Mouse (Mus musculus): Measurements from ENCODE around the gene Ackr4. TPM values are rescaled to one million over a fixed set of nuclear protein-coding genes. Genes with fewer than 3 reads are reported as not detected.

The Ackr4 gene
- polyA plus RNA-seq, 1 experiment from 2014 or later: 3.2 TPM

- peaks cover 12% of the 10 kb centered on the region for H3K4me1 ChIP-seq (ENCODE audit: control insufficient read depth, insufficient read depth, low read length)
- peak overlapping the region; percentile 40; the same call in 1 of the 2 replicates for H3K27ac ChIP-seq (replicated peaks; ENCODE audit: low read depth, low read length)
- H3K9me3 ChIP-seq (ENCODE audit: control insufficient read depth, low read length): no peaks in the 10 kb centered on the region
- H3K4me3 ChIP-seq (ENCODE audit: low read depth, low read length): no peak overlapping the region
- peak; percentile 81 for DNase-seq (ENCODE audit: low spot score)
- H3K4me2 ChIP-seq (ENCODE audit: low read depth, low read length): peak overlapping the region; percentile 11; the same call in 1 of the 2 replicates
- 22% methylated on average over 6 of the region's 6 CpGs for WGBS
- peak; percentile 59 for ATAC-seq (ENCODE audit: low read depth)
- no peaks in the 10 kb centered on the region for H3K36me3 ChIP-seq (ENCODE audit: control insufficient read depth, insufficient read depth, low read length)
- no peak overlapping the region for H3K9ac ChIP-seq (ENCODE audit: low read depth, low read length)
- no peaks in the 10 kb centered on the region for H3K27me3 ChIP-seq (replicated peaks; ENCODE audit: control insufficient read depth, insufficient read depth, low read length)
Observed at GRCm38 (mm10) chr9:104102301-104102700, 24.4 kb downstream of the Ackr4 start.

- DNase-seq (ENCODE audit: low spot score): no peak
- Histone ChIP-seq H3K9ac (ENCODE audit: low read depth, low read length) (no peak overlapping the region), H3K4me1 (ENCODE audit: control insufficient read depth, insufficient read depth, low read length) (peaks cover 12% of the 10 kb centered on the region), H3K4me3 (ENCODE audit: low read depth, low read length) (no peak overlapping the region), H3K27me3 (replicated peaks; ENCODE audit: control insufficient read depth, insufficient read depth, low read length) (no peaks in the 10 kb centered on the region), H3K9me3 (ENCODE audit: control insufficient read depth, low read length) (no peaks in the 10 kb centered on the region), H3K4me2 (ENCODE audit: low read depth, low read length) (peak overlapping the region; percentile 11; the same call in 1 of the 2 replicates), H3K36me3 (ENCODE audit: control insufficient read depth, insufficient read depth, low read length) (no peaks in the 10 kb centered on the region), H3K27ac (replicated peaks; ENCODE audit: low read depth, low read length) (peak overlapping the region; percentile 40; the same call in 1 of the 2 replicates)
- WGBS: 25% methylated on average over 3 of the region's 3 CpGs
- ATAC-seq (ENCODE audit: low read depth): no peak
Observed at GRCm38 (mm10) chr9:104101458-104101857, 25.3 kb downstream of the Ackr4 start.

GRCm38 (mm10) chr9:104100822-104101221, 25.9 kb downstream of the Ackr4 start:
- Histone ChIP-seq H3K4me3 (ENCODE audit: low read depth, low read length) (no peak overlapping the region), H3K9me3 (ENCODE audit: control insufficient read depth, low read length) (no peaks in the 10 kb centered on the region), H3K27me3 (replicated peaks; ENCODE audit: control insufficient read depth, insufficient read depth, low read length) (no peaks in the 10 kb centered on the region), H3K4me2 (ENCODE audit: low read depth, low read length) (no peak overlapping the region), H3K36me3 (ENCODE audit: control insufficient read depth, insufficient read depth, low read length) (no peaks in the 10 kb centered on the region), H3K27ac (replicated peaks; ENCODE audit: low read depth, low read length) (no peak overlapping the region), H3K9ac (ENCODE audit: low read depth, low read length) (no peak overlapping the region), H3K4me1 (ENCODE audit: control insufficient read depth, insufficient read depth, low read length) (peaks cover 12% of the 10 kb centered on the region)
- ATAC-seq (ENCODE audit: low read depth) (no peak), DNase-seq (ENCODE audit: low spot score) (no peak)
- 47% methylated on average over 7 of the region's 7 CpGs for WGBS

DNA sequence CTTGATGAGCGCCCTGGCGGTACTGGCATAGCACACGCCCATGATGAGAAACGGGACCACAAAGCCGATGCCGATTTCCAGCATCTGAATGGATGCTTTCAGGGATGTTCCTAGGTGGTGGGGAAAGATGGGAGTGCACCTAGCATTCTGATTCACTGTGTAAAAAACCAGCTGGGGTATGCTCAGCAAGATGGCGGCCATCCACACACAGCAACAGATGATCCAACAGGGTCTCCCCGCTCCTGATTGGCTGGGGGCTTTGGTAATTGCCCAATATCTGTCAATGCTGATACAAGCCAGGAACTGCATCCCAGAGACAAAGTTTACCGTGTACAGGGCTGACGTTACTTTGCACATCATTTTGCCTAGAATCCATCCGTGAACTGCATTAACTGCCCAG, 27.7 kb downstream of the Ackr4 start:
- H3K27me3 ChIP-seq (replicated peaks; ENCODE audit: control insufficient read depth, insufficient read depth, low read length): no peaks in the 10 kb centered on the region
- WGBS: 93% methylated on average over 11 of the region's 11 CpGs
- no peaks in the 10 kb centered on the region for H3K36me3 ChIP-seq (ENCODE audit: control insufficient read depth, insufficient read depth, low read length)
- DNase-seq (ENCODE audit: low spot score) (no peak), ATAC-seq (ENCODE audit: low read depth) (no peak)
- H3K4me3 ChIP-seq (ENCODE audit: low read depth, low read length): no peak overlapping the region
- no peak overlapping the region for H3K27ac ChIP-seq (replicated peaks; ENCODE audit: low read depth, low read length)
- no peak overlapping the region for H3K9ac ChIP-seq (ENCODE audit: low read depth, low read length)
- H3K9me3 ChIP-seq (ENCODE audit: control insufficient read depth, low read length): no peaks in the 10 kb centered on the region
- H3K4me2 ChIP-seq (ENCODE audit: low read depth, low read length): no peak overlapping the region
- H3K4me1 ChIP-seq (ENCODE audit: control insufficient read depth, insufficient read depth, low read length): peaks cover 12% of the 10 kb centered on the region

GRCm38 (mm10) chr9:104098256-104098655, 28.5 kb downstream of the Ackr4 start:
- Histone ChIP-seq H3K4me1 (ENCODE audit: control insufficient read depth, insufficient read depth, low read length) (peaks cover 12% of the 10 kb centered on the region), H3K4me3 (ENCODE audit: low read depth, low read length) (no peak overlapping the region), H3K27ac (replicated peaks; ENCODE audit: low read depth, low read length) (no peak overlapping the region), H3K4me2 (ENCODE audit: low read depth, low read length) (no peak overlapping the region), H3K36me3 (ENCODE audit: control insufficient read depth, insufficient read depth, low read length) (no peaks in the 10 kb centered on the region), H3K9ac (ENCODE audit: low read depth, low read length) (no peak overlapping the region), H3K9me3 (ENCODE audit: control insufficient read depth, low read length) (no peaks in the 10 kb centered on the region), H3K27me3 (replicated peaks; ENCODE audit: control insufficient read depth, insufficient read depth, low read length) (no peaks in the 10 kb centered on the region)
- no peak for DNase-seq (ENCODE audit: low spot score)
- 62% methylated on average over 5 of the region's 5 CpGs for WGBS
- no peak for ATAC-seq (ENCODE audit: low read depth)

DNA sequence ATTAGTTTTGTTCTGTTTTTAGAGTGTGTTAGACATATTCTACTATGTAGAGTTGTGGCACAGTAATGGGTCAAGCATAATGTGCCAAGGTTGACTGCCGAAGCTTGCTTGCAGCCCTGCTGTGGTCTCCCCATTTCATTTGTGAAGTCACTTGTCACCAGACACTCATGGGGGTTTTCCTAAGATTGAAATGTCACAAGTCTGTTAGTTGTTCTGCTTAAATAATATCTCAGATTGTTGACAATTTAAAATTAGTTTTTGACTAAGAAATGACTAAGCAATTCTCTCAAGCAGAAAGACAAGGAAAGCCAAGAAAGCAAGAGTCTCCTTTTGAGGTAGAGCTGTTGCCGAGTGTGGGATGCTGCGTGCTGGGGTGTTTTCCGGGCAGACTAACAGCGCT, 33.8 kb downstream of the Ackr4 start:
- Histone ChIP-seq H3K4me1 (ENCODE audit: control insufficient read depth, insufficient read depth, low read length) (peaks cover 5% of the 10 kb centered on the region; the same call in 1 of the 2 replicates), H3K4me3 (ENCODE audit: low read depth, low read length) (no peak overlapping the region), H3K4me2 (ENCODE audit: low read depth, low read length) (no peak overlapping the region), H3K9me3 (ENCODE audit: control insufficient read depth, low read length) (no peaks in the 10 kb centered on the region), H3K36me3 (ENCODE audit: control insufficient read depth, insufficient read depth, low read length) (no peaks in the 10 kb centered on the region; the same call in 1 of the 2 replicates), H3K27me3 (replicated peaks; ENCODE audit: control insufficient read depth, insufficient read depth, low read length) (no peaks in the 10 kb centered on the region), H3K27ac (replicated peaks; ENCODE audit: low read depth, low read length) (no peak overlapping the region), H3K9ac (ENCODE audit: low read depth, low read length) (no peak overlapping the region)
- ATAC-seq (ENCODE audit: low read depth): no peak
- 95% methylated on average over 5 of the region's 5 CpGs for WGBS
- DNase-seq (ENCODE audit: low spot score): no peak

DNA sequence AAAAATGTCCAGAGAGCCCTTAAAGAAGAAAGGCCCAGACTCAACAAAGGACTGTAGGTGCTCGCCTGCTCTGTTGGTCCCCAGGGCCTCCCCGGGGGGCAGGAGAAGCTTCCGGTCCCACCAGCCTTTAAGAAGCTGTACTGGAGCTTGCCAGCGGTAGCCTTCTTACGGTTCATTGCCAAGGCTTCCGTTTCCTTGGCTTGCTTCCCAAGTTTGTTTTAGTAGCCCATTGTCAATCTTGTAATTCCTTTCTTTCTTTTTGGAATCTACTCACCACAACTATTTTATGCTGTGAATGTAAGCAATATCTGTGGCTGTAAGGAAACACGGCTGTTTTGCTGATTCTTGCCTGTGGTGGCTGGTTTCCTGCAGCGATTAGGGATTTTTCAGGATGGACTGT, 38.2 kb downstream of the Ackr4 start:
- H3K27ac ChIP-seq (replicated peaks; ENCODE audit: low read depth, low read length): peak overlapping the region; percentile 65
- peak overlapping the region; percentile 10; the same call in 1 of the 2 replicates for H3K4me2 ChIP-seq (ENCODE audit: low read depth, low read length)
- ATAC-seq (ENCODE audit: low read depth) (peak; percentile 62; the same call in 1 of the 2 replicates), DNase-seq (ENCODE audit: low spot score) (peak; percentile 70)
- H3K4me1 ChIP-seq (ENCODE audit: control insufficient read depth, insufficient read depth, low read length): peaks cover 5% of the 10 kb centered on the region; the same call in 1 of the 2 replicates
- no peak overlapping the region for H3K4me3 ChIP-seq (ENCODE audit: low read depth, low read length)
- WGBS: 43% methylated on average over 8 of the region's 8 CpGs
- peaks cover 4% of the 10 kb centered on the region; the same call in 1 of the 2 replicates for H3K36me3 ChIP-seq (ENCODE audit: control insufficient read depth, insufficient read depth, low read length)
- no peak overlapping the region for H3K9ac ChIP-seq (ENCODE audit: low read depth, low read length)
- no peaks in the 10 kb centered on the region for H3K27me3 ChIP-seq (replicated peaks; ENCODE audit: control insufficient read depth, insufficient read depth, low read length)
- H3K9me3 ChIP-seq (ENCODE audit: control insufficient read depth, low read length): no peaks in the 10 kb centered on the region

DNA sequence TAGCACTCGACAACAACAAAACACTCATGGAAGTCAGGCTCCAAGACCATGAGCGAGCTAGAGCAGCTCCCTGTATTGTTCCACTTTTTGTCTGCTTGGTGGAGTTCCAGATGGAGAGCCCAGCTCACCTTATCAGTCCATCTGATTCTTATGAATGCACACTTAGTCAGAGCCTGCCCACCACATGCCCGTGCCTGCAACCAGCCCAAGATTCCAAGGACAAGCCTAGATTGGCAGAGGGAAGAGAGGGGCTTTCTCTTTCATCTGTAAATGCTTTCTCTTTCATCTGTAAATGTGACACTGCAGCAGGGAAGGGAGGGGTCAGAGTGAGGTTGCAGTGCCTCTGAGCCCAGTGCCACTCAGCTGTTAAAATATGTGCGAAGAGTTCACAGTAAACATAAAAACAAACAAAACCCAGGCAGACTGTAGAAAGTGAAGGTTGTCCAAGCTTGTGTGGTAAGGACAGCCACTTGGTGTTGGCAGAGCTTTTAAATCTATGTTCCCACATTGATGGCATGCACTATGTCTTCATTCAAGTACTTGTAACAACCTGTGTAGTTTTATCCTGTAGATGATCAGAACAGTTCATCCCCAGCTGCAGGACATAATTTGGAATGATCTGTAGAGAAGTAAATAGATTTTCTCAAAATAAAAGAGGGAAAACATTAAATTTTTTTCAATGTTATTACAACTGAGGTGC, 40.9 kb downstream of the Ackr4 start:
- ATAC-seq (ENCODE audit: low read depth) (peak; percentile 79; the same call in 1 of the 2 replicates), DNase-seq (ENCODE audit: low spot score) (peak; percentile 46)
- WGBS: 49% methylated on average over 4 of the region's 4 CpGs
- Histone ChIP-seq H3K4me2 (ENCODE audit: low read depth, low read length) (no peak overlapping the region), H3K4me3 (ENCODE audit: low read depth, low read length) (no peak overlapping the region), H3K4me1 (ENCODE audit: control insufficient read depth, insufficient read depth, low read length) (peaks cover 5% of the 10 kb centered on the region; the same call in 1 of the 2 replicates), H3K36me3 (ENCODE audit: control insufficient read depth, insufficient read depth, low read length) (peaks cover 6% of the 10 kb centered on the region; the same call in 1 of the 2 replicates), H3K9me3 (ENCODE audit: control insufficient read depth, low read length) (no peaks in the 10 kb centered on the region), H3K27me3 (replicated peaks; ENCODE audit: control insufficient read depth, insufficient read depth, low read length) (no peaks in the 10 kb centered on the region), H3K27ac (replicated peaks; ENCODE audit: low read depth, low read length) (no peak overlapping the region), H3K9ac (ENCODE audit: low read depth, low read length) (no peak overlapping the region)

DNA sequence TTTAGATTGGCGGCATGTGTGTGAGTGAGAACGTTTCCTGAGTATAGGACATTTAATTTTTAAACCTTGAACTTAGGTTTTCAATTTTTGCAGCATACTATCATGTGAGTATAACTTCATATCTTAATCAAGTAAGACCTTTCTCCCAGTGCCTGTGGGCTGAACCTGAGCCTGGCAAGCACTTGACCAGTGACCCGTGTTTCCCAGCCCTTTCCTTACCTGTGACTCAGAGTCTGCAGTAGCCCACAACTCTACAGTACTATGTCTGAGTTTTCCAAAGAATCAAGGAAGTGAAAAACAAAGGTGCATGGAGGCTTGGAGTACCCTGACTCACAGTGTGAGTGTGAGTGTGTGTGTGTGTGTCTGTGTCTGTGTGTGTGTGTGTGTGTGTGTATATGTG, 46.7 kb downstream of the Ackr4 start:
- no peaks in the 10 kb centered on the region for H3K4me1 ChIP-seq (ENCODE audit: control insufficient read depth, insufficient read depth, low read length)
- whole genome bisulfite sequencing: 67% methylated on average over 3 of the region's 3 CpGs
- no peak overlapping the region for H3K9ac ChIP-seq (ENCODE audit: low read depth, low read length)
- 0 out of 2 replicates have a peak, but pooled peaks cover 3% of the 10 kb centered on the region for H3K36me3 ChIP-seq (ENCODE audit: control insufficient read depth, insufficient read depth, low read length)
- H3K9me3 ChIP-seq (ENCODE audit: control insufficient read depth, low read length): no peaks in the 10 kb centered on the region
- no peak overlapping the region for H3K27ac ChIP-seq (replicated peaks; ENCODE audit: low read depth, low read length)
- DNase-seq (ENCODE audit: low spot score) (no peak), ATAC-seq (ENCODE audit: low read depth) (no peak)
- no peak overlapping the region for H3K4me3 ChIP-seq (ENCODE audit: low read depth, low read length)
- no peaks in the 10 kb centered on the region for H3K27me3 ChIP-seq (replicated peaks; ENCODE audit: control insufficient read depth, insufficient read depth, low read length)
- no peak overlapping the region for H3K4me2 ChIP-seq (ENCODE audit: low read depth, low read length)
